Mouse (Mus musculus): ENCODE measurements around the gene Hist1h4h. TPM values are rescaled to one million over a fixed set of nuclear protein-coding genes. Genes with fewer than 3 reads are reported as not detected.

Hist1h4h gene
- total RNA-seq (2021) = 100 to 1,000 TPM; 265 to 270 TPM

DNA sequence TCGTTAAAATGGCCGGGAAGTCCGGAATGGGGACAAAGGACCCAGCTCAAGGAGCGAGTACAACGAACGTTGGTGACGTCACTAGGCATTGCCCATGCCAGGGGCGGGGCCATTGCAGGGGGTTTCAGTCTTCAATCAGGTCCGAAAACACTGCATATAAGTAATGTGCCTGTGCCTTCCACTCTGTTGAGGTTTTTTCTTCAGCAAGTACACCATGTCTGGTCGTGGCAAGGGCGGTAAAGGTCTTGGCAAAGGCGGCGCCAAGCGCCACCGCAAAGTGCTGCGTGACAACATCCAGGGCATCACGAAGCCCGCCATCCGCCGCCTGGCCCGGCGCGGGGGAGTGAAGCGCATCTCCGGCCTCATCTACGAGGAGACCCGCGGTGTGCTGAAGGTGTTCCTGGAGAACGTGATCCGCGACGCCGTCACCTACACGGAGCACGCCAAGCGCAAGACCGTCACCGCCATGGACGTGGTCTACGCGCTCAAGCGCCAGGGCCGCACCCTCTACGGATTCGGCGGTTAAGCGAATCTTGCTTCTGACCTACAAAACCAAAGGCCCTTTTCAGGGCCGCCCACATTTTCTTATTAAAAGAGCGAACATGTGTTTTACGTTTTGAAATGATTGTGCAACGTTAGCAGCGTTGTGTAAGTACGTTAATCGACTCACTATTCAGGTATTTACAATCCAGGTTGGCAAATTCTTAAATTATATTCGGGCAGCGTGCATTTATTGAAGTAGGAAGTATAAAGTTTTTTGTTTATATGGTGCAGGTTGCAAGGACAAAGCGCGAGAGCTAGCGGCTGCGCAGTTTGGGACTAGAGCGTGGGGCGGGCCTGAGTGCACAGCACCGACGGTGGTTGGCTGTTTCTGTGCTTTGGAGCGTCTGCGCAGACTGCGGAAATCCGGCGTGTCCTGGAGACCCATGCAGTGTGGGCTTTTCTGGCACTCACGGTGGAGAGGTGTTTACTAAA is at the start of gene Hist1h4h:
Gene Hist1h4h, plus strand, starts transcription at position 150 of the 975 bp plus-strand sequence.
- intact Hi-C loops (cut with DNase I) = no loop called here
- peak; percentile 97 to 99 for DNase-seq (ENCODE audit: extremely low spot score in 1 of 2, low spot score in 2 of 2)

DNA sequence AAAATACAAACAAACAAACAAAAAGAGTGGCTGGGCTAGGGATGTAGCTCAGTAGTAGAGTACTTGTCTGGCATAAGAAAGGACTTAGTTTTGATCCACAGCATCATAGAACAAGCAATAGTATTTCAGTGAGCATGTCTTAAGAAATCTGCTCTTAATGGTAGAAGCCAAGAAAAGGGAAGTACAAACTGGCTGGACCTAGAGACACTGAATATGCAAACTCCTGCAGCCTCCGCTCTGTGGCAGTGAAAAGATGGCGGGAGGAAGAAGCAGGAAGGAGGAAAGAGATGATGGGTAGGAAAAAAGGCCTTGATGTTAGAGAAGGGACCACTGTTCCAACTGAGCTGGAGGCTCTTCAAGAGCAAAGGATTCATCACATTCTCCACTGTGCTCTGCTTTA is 47.7 kb upstream of the Hist1h4h start:
- DNase-seq (ENCODE audit: extremely low spot score in 1 of 2, low spot score in 2 of 2) = no peak
- intact Hi-C loops (cut with DNase I) = no loop called here

DNA sequence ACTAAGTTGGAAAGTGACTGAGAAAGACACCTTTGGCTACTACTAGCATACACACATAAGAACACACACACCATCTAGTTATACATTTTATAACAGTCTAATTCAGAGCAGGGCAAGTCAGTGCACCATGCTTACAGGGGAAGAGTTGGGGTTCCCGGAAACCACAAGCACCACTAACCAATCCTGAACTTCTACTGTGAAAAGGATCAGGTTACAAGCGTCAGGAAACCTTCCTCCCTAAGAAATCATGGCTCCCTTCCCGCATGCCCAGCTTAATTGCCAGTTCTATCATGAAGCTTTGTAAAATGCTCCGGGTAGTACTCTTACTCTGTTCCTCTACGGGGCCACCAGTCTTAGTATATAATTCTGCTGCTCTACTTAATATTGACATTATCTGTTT is 45.6 kb upstream of the Hist1h4h start:
- no peak for DNase-seq (ENCODE audit: extremely low spot score in 1 of 2, low spot score in 2 of 2)
- intact Hi-C loops (cut with DNase I) = no loop called here

DNA sequence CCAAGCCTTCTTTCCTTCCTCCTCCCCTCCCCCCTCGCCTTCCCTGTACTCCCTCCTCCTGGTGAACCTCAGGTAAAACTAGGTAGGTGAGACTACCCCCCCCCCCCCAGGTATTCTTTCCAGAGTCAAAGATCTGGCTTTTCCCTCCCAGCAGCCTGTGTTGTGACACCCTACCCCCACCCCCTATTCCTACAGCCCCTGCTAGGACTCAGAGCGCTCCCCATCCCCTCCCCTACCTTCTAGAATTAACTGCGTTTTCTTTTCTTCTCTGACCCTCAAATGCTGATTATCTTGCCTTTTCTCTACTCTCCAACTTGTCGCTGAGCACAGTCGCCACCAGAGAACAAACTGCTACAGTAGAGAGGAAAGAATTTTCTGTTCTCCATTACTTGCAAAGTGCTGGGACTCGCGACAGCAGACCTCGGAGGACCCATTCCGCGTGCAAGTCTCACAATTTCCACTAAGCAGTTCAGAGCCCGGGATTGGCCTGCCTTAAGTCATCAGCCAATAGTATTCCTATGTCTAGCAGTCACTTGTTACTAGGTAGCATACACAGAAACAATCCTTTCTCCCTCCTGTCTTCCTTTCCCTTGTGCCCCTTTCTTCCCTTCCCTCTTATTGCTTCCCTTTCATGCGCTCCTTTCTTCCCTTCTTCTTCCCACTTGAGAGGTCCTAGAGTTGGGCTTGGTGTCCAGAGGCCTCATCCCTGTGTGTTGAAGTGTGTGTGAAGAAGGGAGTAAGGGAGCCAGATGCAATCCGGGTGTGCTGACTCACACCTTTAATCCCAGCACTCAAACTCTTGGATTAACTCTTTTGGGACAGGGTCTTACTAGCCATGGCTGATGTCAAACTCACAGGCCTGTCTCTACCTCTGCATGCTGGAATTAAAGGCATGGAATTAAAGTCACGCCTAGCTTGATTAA is 42.2 kb upstream of the Hist1h4h start, which contains the start of gene Btn2a2:
Gene Btn2a2, minus strand, starts transcription at position 458 of the 923 bp plus-strand sequence.
- intact Hi-C loops (cut with DNase I) = no loop called here
- peak; percentile 73 to 86 for DNase-seq (ENCODE audit: extremely low spot score in 1 of 2, low spot score in 2 of 2)

DNA sequence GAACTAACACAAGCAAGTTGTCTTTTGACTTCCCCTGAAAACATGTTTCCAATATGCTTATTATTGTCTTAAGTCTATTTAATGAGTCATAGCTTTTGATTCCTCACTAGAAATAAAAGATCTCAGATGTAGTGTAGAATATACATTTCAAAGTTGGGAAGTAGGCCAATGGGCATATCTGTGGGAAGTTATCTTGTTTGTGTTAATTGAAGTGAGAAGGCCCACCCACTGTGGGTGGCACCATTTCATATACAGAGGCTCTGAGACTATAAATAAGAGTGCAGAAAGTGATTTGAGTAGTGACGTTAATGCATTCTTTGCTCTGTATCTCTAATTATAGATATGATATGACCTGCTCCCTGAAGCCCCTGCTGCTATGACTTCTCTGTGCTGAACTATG is 40.0 kb upstream of the Hist1h4h start:
- DNase-seq (ENCODE audit: extremely low spot score in 1 of 2, low spot score in 2 of 2) = no peak
- intact Hi-C loops (cut with DNase I) = no loop called here

DNA sequence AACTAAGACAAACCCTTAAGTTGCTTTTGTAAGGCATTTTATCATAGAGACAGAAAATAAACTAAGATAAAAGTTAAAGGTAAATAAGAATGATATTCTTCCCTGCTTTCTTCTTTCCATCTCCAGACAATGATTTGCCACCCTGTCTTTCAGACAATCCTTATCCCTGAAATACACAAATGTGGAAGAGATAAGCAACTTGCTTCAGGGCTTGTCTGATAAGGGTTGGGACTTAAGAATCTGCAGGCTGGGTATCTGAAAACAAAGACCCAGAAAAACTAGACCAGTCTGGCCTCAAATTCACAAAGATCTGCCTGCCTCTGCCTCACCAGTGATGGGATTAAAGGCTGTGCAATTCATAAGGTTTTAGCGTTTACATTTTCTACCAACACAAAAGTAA is 39.6 kb upstream of the Hist1h4h start:
- intact Hi-C loops (cut with DNase I) = no loop called here
- DNase-seq (ENCODE audit: extremely low spot score in 1 of 2, low spot score in 2 of 2) = no peak

DNA sequence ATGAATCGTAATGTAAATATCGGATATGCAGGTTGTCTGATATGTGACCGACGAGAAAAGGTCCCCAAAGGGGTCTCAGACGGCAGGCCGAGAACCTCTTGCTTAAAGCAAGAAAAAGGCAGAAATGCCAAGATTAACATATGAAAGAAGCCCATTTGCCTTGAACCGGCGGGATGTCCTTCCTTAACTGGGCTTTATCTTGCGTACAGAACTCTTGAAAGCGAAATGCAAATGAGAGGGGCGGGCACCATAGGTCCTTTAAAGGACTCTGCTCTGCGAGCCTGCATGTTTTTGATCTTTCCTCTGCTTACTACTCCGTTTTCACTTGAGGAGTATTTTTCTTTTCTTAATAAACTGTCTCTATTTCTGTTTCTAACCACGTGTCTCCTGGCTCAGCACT is 38.9 kb upstream of the Hist1h4h start:
- DNase-seq (ENCODE audit: extremely low spot score in 1 of 2, low spot score in 2 of 2) = no peak
- intact Hi-C loops (cut with DNase I) = no loop called here

DNA sequence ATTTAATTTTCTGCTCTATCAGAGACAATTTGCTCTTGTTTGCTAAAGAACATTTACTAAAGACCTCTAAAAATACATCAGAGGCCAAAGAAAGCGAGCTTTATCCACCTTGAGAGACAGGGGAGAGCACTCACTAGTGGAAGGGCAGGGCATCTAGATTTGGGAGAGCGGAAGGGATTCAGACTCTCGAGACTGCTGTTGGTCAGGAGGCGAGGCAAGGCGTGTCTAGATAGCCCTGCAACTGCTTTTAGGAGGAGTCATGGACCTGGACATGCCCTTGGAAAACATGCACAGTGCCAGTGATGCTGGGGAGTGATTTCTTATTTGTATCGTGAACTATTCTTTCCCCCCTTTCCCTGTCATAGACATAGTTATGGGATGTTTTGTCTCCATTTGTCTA is 35.3 kb upstream of the Hist1h4h start:
- intact Hi-C loops (cut with DNase I) = no loop called here
- DNase-seq (ENCODE audit: extremely low spot score in 1 of 2, low spot score in 2 of 2) = no peak

DNA sequence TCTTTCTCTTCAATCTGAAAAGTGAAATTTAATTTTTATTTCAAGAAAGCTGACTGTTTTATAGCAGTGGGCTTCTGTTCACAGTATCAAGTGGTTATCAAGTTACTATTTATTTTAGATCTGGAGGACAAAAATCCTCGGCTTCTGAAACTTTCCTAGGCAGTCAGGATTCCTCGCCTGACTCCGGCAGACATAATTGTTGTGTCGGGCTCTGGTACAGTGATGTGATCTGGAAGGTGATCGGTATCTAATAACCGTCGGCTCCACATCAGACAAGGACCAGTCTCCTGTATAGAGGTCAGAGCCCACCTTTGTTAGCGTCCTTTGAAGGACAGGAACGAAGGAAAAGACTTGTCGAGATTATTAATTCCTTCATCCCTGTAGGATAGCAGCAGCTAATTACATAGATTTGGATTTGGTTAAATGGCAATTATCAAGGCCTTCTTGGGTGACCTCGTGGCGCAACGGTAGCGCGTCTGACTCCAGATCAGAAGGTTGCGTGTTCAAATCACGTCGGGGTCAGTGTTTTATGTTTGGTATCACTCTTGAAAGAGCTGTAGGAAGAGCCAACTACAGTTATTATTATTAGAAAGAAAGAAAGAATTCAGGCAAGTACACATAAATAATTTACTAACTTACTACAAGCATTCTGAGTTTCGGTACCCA is 33.1 kb upstream of the Hist1h4h start:
- DNase-seq (ENCODE audit: extremely low spot score in 1 of 2, low spot score in 2 of 2) = peak in 1 of 2 experiments; percentile 19
- intact Hi-C loops (cut with DNase I) = no loop called here

DNA sequence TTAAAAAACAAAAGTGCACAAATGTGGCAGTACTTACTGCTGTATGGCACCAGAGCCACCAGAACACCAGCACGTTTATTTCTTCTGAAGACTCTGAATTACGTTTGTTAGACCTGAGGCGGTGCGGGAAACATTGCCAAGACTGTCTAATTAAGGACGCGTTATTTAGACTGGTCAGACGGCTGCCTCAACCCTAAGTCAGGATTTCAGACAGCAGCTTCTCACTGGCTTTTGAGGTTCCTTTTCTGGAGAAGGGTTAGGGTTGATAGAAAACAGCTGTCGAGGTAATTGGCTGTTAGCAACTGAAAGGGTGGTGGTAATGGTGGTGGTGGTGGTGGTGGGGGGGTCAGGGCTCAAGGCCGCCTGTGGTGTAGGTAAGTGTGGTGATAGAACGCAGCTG is 32.2 kb upstream of the Hist1h4h start:
- DNase-seq (ENCODE audit: extremely low spot score in 1 of 2, low spot score in 2 of 2) = no peak
- intact Hi-C loops (cut with DNase I) = no loop called here

DNA sequence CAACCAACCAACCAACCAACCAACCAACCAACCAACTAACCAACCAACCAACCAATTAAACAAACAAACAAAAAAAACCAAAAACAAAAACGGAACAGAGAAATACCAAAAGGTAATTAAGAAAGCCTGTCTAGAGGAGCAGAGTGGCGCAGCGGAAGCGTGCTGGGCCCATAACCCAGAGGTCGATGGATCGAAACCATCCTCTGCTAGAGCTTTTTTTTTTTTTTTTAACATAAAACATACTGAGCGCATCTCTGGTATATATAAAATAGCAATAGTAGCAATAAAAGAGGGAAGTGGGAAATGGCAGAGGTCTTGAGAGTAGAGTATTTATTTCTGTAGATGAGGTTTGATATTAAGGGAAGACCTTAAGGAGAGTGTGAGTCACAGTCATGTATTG is 30.9 kb upstream of the Hist1h4h start:
- DNase-seq (ENCODE audit: extremely low spot score in 1 of 2, low spot score in 2 of 2) = no peak
- intact Hi-C loops (cut with DNase I) = loop anchor here (5.0 kb wide), 1 partner anchor 33 kb away; the partner anchor contains the start of gene Btn1a1

DNA sequence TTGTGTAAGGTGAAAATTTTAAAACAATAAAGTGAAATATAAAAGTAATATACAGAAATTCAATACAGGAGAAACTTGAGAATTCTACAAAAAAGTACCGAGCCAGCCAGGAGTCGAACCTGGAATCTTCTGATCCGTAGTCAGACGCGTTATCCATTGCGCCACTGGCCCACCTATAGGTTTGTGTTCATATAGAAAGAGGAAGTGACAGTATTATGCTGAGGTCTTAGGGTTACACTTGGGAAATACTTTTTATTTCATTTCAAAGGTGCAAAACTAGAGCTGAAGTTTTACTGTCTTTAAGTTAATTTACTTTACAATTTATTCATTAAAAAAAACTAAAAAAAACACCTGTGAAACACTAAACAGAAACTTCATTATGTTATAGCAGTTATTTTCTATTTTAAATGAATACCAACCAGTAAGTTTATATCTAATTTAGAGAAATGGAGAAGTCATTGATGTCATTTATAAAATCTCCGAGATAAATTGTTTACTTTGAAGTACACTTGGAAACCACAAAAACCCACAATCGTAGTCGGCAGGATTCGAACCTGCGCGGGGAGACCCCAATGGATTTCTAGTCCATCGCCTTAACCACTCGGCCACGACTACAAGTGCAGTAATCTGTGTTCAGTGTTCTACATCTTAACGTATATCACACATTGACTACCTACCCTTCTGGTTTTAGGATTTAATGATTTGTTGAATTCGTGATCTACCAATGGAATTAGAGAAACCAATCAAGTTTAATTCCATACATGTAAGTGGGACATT is 30.2 kb upstream of the Hist1h4h start:
- intact Hi-C loops (cut with DNase I) = loop anchor here (5.0 kb wide), 1 partner anchor 33 kb away; the partner anchor contains the start of gene Btn1a1
- peak; percentile 47 to 74 for DNase-seq (ENCODE audit: extremely low spot score in 1 of 2, low spot score in 2 of 2)

DNA sequence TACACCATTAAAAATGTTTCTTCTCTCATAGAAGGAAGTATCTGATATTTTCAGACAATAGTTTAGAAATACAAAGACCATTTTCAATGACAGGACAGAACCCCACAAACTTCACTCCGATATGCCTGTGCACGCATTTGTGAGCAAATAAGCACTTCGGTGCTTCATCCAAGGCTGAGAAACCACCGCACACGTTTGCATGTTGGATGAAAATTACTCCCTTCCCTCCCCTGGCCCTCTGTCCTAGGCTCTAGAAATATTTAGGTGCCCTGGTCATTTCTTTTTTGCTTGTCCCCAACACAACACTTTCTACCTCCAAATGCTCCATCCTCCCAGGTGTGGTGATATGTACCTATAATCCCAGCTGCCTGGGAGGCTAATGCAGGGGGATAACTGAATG is 29.3 kb upstream of the Hist1h4h start:
- DNase-seq (ENCODE audit: extremely low spot score in 1 of 2, low spot score in 2 of 2) = no peak
- intact Hi-C loops (cut with DNase I) = loop anchor here (5.0 kb wide), 1 partner anchor 34 kb away; the partner anchor contains the start of gene Btn1a1

DNA sequence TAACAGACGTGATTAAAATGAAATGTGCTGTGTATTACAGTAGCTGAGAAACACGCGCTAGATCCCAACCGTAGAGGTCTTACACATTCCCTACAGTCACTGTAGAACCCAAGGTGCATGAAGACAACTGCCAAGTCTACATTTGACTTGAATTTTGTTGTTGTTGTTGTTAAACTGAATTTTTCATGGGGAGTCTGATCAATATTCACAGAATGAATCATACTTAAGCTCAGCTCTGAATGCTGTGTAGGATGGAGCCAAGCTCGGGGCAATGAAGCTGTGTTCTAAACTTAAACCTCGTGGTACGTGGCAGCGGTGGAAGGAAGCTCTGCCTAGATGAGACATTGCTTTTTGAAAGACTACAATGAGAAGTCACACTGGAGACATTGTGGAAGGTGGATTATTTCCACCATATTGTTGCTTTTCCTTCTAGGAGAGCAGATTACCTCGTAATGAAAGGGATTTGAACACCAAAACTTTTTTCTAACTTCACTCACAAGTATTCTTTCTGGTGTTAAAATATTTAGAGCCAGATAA is 28.8 kb upstream of the Hist1h4h start:
- DNase-seq (ENCODE audit: extremely low spot score in 1 of 2, low spot score in 2 of 2) = no peak
- intact Hi-C loops (cut with DNase I) = loop anchor here (5.0 kb wide), 1 partner anchor 35 kb away; the partner anchor contains the start of gene Btn1a1

DNA sequence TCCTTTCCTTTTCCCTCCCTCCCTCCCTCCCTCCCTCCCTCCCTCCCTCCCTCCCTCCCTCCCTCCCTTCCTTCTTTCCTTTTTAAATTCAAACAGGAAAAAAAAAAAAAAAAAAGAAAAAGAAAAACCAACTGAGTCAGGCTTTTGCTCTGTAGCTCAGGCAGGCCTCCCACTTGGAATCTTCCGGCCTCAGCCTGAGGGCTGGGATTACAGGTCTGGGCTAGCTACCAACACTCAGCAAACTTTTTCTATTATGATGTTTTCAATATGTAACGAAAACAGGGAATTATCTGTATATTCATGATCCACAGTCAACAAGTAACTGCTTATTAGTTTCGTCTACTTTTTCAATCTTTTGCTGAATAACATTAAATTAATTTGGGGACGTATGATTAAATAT is 27.9 kb upstream of the Hist1h4h start:
- intact Hi-C loops (cut with DNase I) = loop anchor here (5.0 kb wide), 1 partner anchor 36 kb away; the partner anchor contains the start of gene Btn1a1
- DNase-seq (ENCODE audit: extremely low spot score in 1 of 2, low spot score in 2 of 2) = no peak

DNA sequence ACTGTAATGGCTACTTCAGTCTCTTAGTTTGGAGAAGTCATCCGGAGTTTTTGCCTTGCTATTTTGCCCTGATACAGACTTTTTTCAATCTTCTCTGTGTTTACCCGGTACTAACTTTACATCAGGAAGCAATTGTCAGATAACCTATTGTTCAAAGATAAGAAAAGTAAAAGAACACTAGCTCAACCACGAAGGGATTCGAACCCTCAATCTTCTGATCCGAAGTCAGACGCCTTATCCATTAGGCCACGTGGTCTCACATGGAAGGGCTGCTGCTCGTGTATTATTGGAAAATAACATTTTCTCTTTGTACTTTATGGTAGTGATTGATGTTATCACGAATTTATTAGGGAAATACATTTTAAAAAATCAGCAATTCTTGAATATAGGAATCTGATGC is 27.1 kb upstream of the Hist1h4h start:
- intact Hi-C loops (cut with DNase I) = loop anchor here (5.0 kb wide), 1 partner anchor 36 kb away; the partner anchor contains the start of gene Btn1a1
- peak; percentile 28 to 45 for DNase-seq (ENCODE audit: extremely low spot score in 1 of 2, low spot score in 2 of 2)

DNA sequence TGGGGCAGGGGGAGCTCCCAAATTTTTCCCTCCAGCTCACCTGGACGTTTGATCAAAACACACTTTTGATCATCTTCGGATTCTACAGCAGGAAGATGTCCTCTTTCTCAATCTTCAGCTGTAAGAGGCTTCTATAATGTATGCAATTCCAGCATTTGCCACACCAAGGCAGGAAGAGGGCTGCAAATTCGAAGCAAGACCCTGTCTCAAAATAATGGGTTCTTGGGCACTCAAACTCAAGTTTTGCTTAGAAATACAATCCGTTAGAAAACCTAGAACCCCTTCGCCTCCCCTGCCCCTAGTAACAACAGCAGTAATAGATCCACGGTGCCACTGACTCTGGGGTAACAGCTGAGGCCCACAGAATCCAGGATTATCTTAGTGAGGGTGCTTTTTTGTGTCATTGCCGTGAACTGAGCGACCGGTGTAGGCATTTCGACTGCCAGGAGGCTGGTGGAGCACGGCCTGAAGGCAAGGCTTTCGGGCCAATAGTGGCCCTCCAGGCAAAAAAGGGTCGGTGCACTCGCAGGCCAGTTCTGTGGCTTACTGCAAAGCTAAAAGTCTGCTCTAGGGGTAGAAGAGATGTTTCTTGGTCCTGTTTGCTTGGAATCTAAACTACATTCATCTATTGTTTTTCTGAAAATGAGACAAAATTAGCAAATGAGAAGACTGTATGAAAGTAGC is 25.0 kb upstream of the Hist1h4h start:
- no peak for DNase-seq (ENCODE audit: extremely low spot score in 1 of 2, low spot score in 2 of 2)
- intact Hi-C loops (cut with DNase I) = no loop called here
